8 mouse cellular contexts compared by ENCODE assay signal in genomic region chr11:69367616-69368355, GRCm38 (mm10). TPM values are rescaled to one million over a fixed set of nuclear protein-coding genes. Genes with fewer than 3 reads are reported as not detected.
DNase-seq lines count a peak whose midpoint lies in the region; ATAC-seq and TF ChIP-seq lines count a peak whose summit lies in the region.

No protein-coding gene starts in this region.

- peak; percentile 29 for DNase-seq in ovary, postnatal 14 days (ENCODE audit: low spot score)
- DNase-seq in ovary, postnatal 10 days (ENCODE audit: low spot score): no peak
- DNase-seq in brain, adult 2 months (ENCODE audit: low read depth, low spot score): peak; percentile 24
- DNase-seq in lung, postnatal 4 days: peak; percentile 39 to 69

- H3K27ac ChIP-seq in kidney, embryonic 14.5 days (ENCODE audit: low read depth, low read length): peak overlapping the region; percentile 100
- peak overlapping the region; percentile 78 for H3K27ac ChIP-seq in testis, adult 2 months (ENCODE audit: control insufficient read depth, insufficient read depth, low read depth, low read length)

- no peak for TF ChIP-seq CTCF in testis, adult 2 months (IDR thresholded peaks at IDR 0.05; ENCODE audit: control insufficient read depth, insufficient read depth, insufficient replicate concordance, low read depth, low read length)

- no peak for TF ChIP-seq POLR2A in testis, adult 2 months (IDR thresholded peaks at IDR 0.05; ENCODE audit: control insufficient read depth, low read depth, low read length)

- H3K4me3 ChIP-seq in kidney, embryonic 14.5 days (ENCODE audit: low read length): peak overlapping the region; percentile 94
- H3K4me3 ChIP-seq in testis, adult 2 months (ENCODE audit: control insufficient read depth, low read depth, low read length): peak overlapping the region; percentile 84

- H3K4me1 ChIP-seq in kidney, embryonic 14.5 days (ENCODE audit: control insufficient read depth, insufficient read depth, low read length): peaks cover 46% of the 10 kb centered on the region
- peaks cover 32% of the 10 kb centered on the region for H3K4me1 ChIP-seq in testis, adult 2 months (ENCODE audit: control insufficient read depth, insufficient read depth, low read length)

- peaks cover 17% of the 10 kb centered on the region for H3K36me3 ChIP-seq in kidney, embryonic 14.5 days (ENCODE audit: control insufficient read depth, insufficient read depth, low read length)
- H3K36me3 ChIP-seq in testis, adult 2 months (ENCODE audit: control insufficient read depth, insufficient read depth, low read length): no peaks in the 10 kb centered on the region

- peak overlapping the region; percentile 100 for H3K9ac ChIP-seq in kidney, embryonic 14.5 days (ENCODE audit: low read depth, low read length)

- WGBS in kidney, embryonic 14.5 days: 1% methylated on average over 22 of the region's 22 CpGs

- H3K9me3 ChIP-seq in kidney, embryonic 14.5 days (ENCODE audit: control insufficient read depth, low read length): no peaks in the 10 kb centered on the region

- peak overlapping the region; percentile 84 for H3K4me2 ChIP-seq in kidney, embryonic 14.5 days (replicated peaks; ENCODE audit: low read depth, low read length)

- ATAC-seq in granulocyte monocyte progenitor cell, adult 5-6 weeks (replicated peaks; ENCODE audit: poor library complexity, severe bottlenecking): peak; percentile 31
- ATAC-seq in kidney, embryonic 14.5 days (ENCODE audit: low FRiP score, low TSS enrichment): peak; percentile 33
- ATAC-seq in megakaryocyte-erythroid progenitor cell, adult 5-6 weeks (replicated peaks; ENCODE audit: low FRiP score, low TSS enrichment, poor library complexity, severe bottlenecking): no peak

- H3K27me3 ChIP-seq in kidney, embryonic 14.5 days (ENCODE audit: control insufficient read depth, insufficient read depth, low read length): no peaks in the 10 kb centered on the region
- H3K27me3 ChIP-seq in testis, adult 2 months (ENCODE audit: control insufficient read depth, insufficient read depth, low read length): no peaks in the 10 kb centered on the region

RNA-seq across cellular contexts. Expression of gene Chd3, which starts 1.4 kb away (rescaled TPM):
- 37.0 and 59.8 TPM in 2 replicates for total RNA-seq in granulocyte monocyte progenitor cell, adult 5-6 weeks (2014; fragmentation: Nextera tagmentation)
- total RNA-seq in granulocyte monocyte progenitor cell, adult 5-6 weeks (2017): 26.9 and 37.7 TPM in 2 replicates
- polyA plus RNA-seq in kidney, embryonic 14.5 days (2014; fragmentation: Nextera tagmentation; extraction: Ambion mirVana): 56.7 and 59.7 TPM in 2 replicates
- polyA plus RNA-seq in testis, adult 2 months (2012; rRNA removed): 49.4 and 52.5 TPM in 2 replicates
- 45.7 and 57.3 TPM in 2 replicates for total RNA-seq in megakaryocyte-erythroid progenitor cell, adult 5-6 weeks (2014; fragmentation: Nextera tagmentation)
- total RNA-seq in megakaryocyte-erythroid progenitor cell, adult 5-6 weeks (2017): 21.0 and 49.2 TPM in 2 replicates

RNA-seq across cellular contexts. Expression of gene Naa38, which starts 27.5 kb away (rescaled TPM):
- 164 and 170 TPM in 2 replicates for total RNA-seq in granulocyte monocyte progenitor cell, adult 5-6 weeks (2014; fragmentation: Nextera tagmentation)
- total RNA-seq in granulocyte monocyte progenitor cell, adult 5-6 weeks (2017): 112 and 181 TPM in 2 replicates
- 172 and 221 TPM in 2 replicates for polyA plus RNA-seq in kidney, embryonic 14.5 days (2014; fragmentation: Nextera tagmentation; extraction: Ambion mirVana)
- polyA plus RNA-seq in testis, adult 2 months (2012; rRNA removed): 325 and 343 TPM in 2 replicates
- total RNA-seq in megakaryocyte-erythroid progenitor cell, adult 5-6 weeks (2014; fragmentation: Nextera tagmentation): 161 and 169 TPM in 2 replicates
- total RNA-seq in megakaryocyte-erythroid progenitor cell, adult 5-6 weeks (2017): 156 and 170 TPM in 2 replicates

RNA-seq across cellular contexts. Expression of gene Rnf227, which starts 27.5 kb away (rescaled TPM):
- 5.4 and 6.7 TPM in 2 replicates for total RNA-seq in granulocyte monocyte progenitor cell, adult 5-6 weeks (2014; fragmentation: Nextera tagmentation)
- 4.5 and 7.6 TPM in 2 replicates for total RNA-seq in granulocyte monocyte progenitor cell, adult 5-6 weeks (2017)
- 16.4 and 17.6 TPM in 2 replicates for polyA plus RNA-seq in kidney, embryonic 14.5 days (2014; fragmentation: Nextera tagmentation; extraction: Ambion mirVana)
- polyA plus RNA-seq in testis, adult 2 months (2012; rRNA removed): 4.4 and 5.7 TPM in 2 replicates
- 1.9 and 2.8 TPM in 2 replicates for total RNA-seq in megakaryocyte-erythroid progenitor cell, adult 5-6 weeks (2014; fragmentation: Nextera tagmentation)
- 3.3 and 5.6 TPM in 2 replicates for total RNA-seq in megakaryocyte-erythroid progenitor cell, adult 5-6 weeks (2017)

RNA-seq across cellular contexts. Expression of gene Cyb5d1, which starts 27.6 kb away (rescaled TPM):
- total RNA-seq in granulocyte monocyte progenitor cell, adult 5-6 weeks (2014; fragmentation: Nextera tagmentation): 22.8 and 25.2 TPM in 2 replicates
- total RNA-seq in granulocyte monocyte progenitor cell, adult 5-6 weeks (2017): 32.7 and 38.2 TPM in 2 replicates
- 11.1 and 23.9 TPM in 2 replicates for polyA plus RNA-seq in kidney, embryonic 14.5 days (2014; fragmentation: Nextera tagmentation; extraction: Ambion mirVana)
- polyA plus RNA-seq in testis, adult 2 months (2012; rRNA removed): 35.3 and 42.5 TPM in 2 replicates
- total RNA-seq in megakaryocyte-erythroid progenitor cell, adult 5-6 weeks (2014; fragmentation: Nextera tagmentation): 16.2 and 20.9 TPM in 2 replicates
- 36.7 and 41.7 TPM in 2 replicates for total RNA-seq in megakaryocyte-erythroid progenitor cell, adult 5-6 weeks (2017)

RNA-seq across cellular contexts. Expression of gene Tmem88, which starts 30.2 kb away (rescaled TPM):
- not detected in 2 replicates for total RNA-seq in granulocyte monocyte progenitor cell, adult 5-6 weeks (2014; fragmentation: Nextera tagmentation)
- 0.56 TPM in 1 of 2 replicates, not detected in the other for total RNA-seq in granulocyte monocyte progenitor cell, adult 5-6 weeks (2017)
- polyA plus RNA-seq in kidney, embryonic 14.5 days (2014; fragmentation: Nextera tagmentation; extraction: Ambion mirVana): 36.8 and 39.6 TPM in 2 replicates
- 2.0 and 2.4 TPM in 2 replicates for polyA plus RNA-seq in testis, adult 2 months (2012; rRNA removed)
- 0.37 TPM in 1 of 2 replicates, not detected in the other for total RNA-seq in megakaryocyte-erythroid progenitor cell, adult 5-6 weeks (2014; fragmentation: Nextera tagmentation)
- total RNA-seq in megakaryocyte-erythroid progenitor cell, adult 5-6 weeks (2017): not detected in 2 replicates
